Mouse (Mus musculus) neural tube, embryonic 10.5 days (tissue): ENCODE measurements around the gene Srsf12.

ENCODE experiments used
- DNase-seq: peaks from one replicate; pipeline ENCODE4 v3.0.0-alpha.2; 2017; ENCODE audit warnings: low spot score; ENCODE audit errors: extremely low spot score

Srsf12 gene

DNA sequence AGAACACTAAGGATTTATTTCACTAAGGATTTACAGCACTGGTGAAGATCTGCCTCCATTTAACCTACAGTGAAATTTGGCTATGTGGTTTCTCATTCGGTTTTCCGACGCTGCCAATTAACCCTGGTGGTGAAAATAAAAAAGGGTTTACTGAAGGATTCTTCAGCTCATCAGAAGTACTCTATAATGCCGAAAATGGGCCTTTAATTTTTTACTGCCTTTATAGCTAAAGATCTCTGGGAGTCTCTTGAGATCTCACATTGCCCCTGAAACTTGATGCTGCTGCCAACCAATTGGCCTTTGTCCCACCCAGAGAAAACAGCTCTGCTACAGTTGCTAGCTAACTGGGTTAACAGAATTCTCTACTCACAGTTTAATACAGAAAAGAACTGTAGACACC, 40.1 kb downstream of the Srsf12 start:
- DNase-seq = no peak

DNA sequence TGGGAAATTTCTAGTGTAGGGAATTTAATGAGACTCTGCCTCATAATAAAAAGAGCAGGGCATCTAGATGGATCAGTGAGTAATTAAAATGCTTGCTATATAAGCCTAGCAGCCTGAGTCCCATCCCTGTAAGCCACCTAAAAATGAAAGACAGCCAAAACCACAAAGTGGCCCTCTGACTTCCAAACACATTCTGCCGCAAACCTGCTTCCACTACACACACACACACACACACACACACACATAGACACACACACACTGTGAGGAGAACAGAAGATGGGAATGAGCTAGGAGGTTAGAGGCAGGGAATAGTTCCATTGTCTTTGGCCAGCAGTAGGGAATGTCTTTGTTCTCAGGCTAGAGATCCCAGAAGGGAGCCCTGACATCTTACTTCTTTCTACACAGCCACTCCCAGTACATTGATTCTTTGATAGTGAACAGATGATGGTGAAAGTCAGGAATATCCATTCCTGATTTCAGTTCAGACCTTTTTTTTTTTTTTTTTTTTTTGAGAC, 41.0 kb downstream of the Srsf12 start:
- no peak for DNase-seq

GRCm38 (mm10) chr4:33250867-33251266, 42.1 kb downstream of the Srsf12 start:
- no peak for DNase-seq

GRCm38 (mm10) chr4:33254706-33255105, 45.9 kb downstream of the Srsf12 start:
- DNase-seq = no peak

GRCm38 (mm10) chr4:33257263-33257964, 48.6 kb downstream of the Srsf12 start:
- no peak for DNase-seq

GRCm38 (mm10) chr4:33260311-33260710, 51.5 kb downstream of the Srsf12 start:
- DNase-seq = no peak

DNA sequence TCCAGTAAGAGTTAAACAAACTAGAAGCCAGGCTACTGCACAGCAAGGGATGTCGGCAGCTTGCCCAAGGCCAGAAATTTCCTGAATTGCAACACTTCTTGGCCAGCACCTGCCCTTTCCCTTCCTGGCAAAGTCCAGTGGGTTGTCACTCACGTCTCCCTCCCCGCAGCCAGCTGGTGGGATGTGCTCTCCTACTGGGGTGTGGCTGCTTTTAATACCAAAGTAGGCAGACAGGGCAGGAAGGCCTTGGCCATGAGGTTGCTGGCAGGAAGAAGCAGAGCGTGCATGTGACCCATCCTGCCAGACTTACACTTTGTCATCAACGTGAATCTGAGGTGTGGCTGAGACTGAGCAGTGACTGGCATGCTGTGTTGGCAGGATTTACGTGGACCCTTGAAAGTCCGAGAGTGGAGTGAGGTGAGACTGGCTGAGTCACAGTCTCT, 52.5 kb downstream of the Srsf12 start:
- DNase-seq = no peak

GRCm38 (mm10) chr4:33262897-33263296, 54.1 kb downstream of the Srsf12 start:
- DNase-seq = no peak

GRCm38 (mm10) chr4:33264979-33265726, 56.4 kb downstream of the Srsf12 start:
- no peak for DNase-seq

DNA sequence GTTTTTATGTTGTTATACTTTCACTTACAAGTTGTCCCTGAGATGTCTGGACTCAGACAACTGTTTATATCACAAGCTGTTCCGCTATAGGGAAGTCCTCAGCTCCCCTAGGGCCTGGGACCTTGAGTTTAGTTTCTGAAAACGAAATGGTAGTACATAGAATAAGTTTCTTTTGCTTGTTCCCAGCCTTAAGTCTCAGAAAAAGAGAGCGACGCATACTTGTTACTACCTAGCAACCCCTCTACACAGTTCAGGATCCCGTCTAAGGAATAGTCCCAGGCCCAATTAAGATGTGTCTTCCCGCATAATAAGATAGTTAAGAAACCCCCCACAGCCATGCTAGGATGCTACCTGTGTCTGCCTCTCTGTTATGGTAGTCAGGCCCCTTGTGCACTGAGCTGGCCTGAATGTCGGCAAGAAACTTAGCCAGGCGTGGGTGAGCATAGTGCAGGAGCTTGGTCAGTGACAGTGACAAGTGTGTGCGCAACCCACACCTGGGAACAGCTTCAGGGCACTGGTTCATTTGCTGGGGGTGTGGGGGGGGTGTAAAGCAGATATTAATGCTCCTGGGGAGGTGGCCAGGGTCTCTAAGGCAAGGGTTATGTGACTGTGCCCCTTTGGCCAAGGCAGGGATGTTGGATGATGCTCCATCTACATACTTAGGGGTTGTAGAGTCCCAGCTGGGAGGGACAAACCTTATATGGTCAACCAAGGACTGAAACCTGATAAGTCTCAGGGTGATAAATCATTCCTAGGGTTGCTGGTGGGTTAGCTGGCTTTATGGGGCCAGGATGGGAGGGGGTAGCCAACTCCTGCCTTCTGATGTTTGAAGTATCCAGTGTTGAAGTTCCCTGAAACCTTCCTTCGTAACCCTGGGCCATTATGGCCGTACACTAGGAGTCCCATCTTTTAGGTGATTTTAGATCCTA, 61.9 kb downstream of the Srsf12 start:
- no peak for DNase-seq

DNA sequence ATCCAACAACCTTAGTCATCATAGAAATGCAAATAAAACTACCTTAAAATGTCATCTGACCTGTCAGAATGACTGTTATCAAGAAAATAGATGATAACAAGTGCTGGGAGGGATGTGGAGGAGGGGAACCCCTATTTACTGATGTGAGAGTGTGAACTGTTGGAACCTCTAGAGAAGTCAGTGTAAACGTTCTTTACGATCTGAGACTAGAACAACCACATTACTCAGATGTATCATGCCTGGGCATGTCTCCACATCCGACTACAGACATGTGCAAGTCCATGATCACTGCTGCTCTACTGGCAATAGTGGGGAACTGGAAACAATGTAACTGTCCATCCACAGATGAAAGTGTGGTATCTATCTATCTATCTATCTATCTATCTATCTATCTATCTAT, 64.6 kb downstream of the Srsf12 start:
- DNase-seq = no peak

GRCm38 (mm10) chr4:33281891-33282685, 73.3 kb downstream of the Srsf12 start:
- no peak for DNase-seq
